Mouse (Mus musculus): ENCODE results near the gene Pmf1. TPM values are rescaled to one million over a fixed set of nuclear protein-coding genes. Genes with fewer than 3 reads are reported as not detected.
"Not testable (repeated sequence)": the region's sequence is repeated elsewhere in the genome, so short reads cannot be mapped to it uniquely, and the experiment has no call there.

Pmf1 gene
- polyA plus RNA-seq, 1 experiment: 31.0 TPM

GRCm38 (mm10) chr3:88439582-88439981 is 29.5 kb upstream of the Pmf1 start:
- DNase-seq (ENCODE audit: low read depth): no peak

- DNase-seq (ENCODE audit: low read depth): no peak
These were observed 27.3 kb upstream of the Pmf1 start for GRCm38 (mm10) chr3:88437454-88437853.

GRCm38 (mm10) chr3:88436395-88437201 is 26.5 kb upstream of the Pmf1 start:
- DNase-seq (ENCODE audit: low read depth): no peak

- no peak for DNase-seq (ENCODE audit: low read depth)
These were observed 25.4 kb upstream of the Pmf1 start for GRCm38 (mm10) chr3:88435515-88435914.

- not testable (repeated sequence) for DNase-seq (ENCODE audit: low read depth)
These were observed 18.5 kb upstream of the Pmf1 start for GRCm38 (mm10) chr3:88428639-88429038.

- no peak for DNase-seq (ENCODE audit: low read depth)
These were observed 17.3 kb upstream of the Pmf1 start for GRCm38 (mm10) chr3:88427342-88427905.

GRCm38 (mm10) chr3:88425708-88426420 is 15.7 kb upstream of the Pmf1 start:
- DNase-seq (ENCODE audit: low read depth): no peak

GRCm38 (mm10) chr3:88425330-88425689 is 15.2 kb upstream of the Pmf1 start:
- DNase-seq (ENCODE audit: low read depth): no peak

GRCm38 (mm10) chr3:88424605-88425329 is 14.6 kb upstream of the Pmf1 start, which contains the start of gene Slc25a44:
TSS of gene Slc25a44 (minus strand) at chr3:88425139.
- DNase-seq (ENCODE audit: low read depth): peak; percentile 97

- DNase-seq (ENCODE audit: low read depth): no peak
These were observed 12.0 kb upstream of the Pmf1 start for GRCm38 (mm10) chr3:88422020-88422720.

GRCm38 (mm10) chr3:88420771-88421170 is 10.6 kb upstream of the Pmf1 start:
- no peak for DNase-seq (ENCODE audit: low read depth)

- no peak for DNase-seq (ENCODE audit: low read depth)
These were observed 7.9 kb upstream of the Pmf1 start for GRCm38 (mm10) chr3:88418016-88418415.

- no peak for DNase-seq (ENCODE audit: low read depth)
These were observed 5.5 kb upstream of the Pmf1 start for GRCm38 (mm10) chr3:88415668-88416067.

GRCm38 (mm10) chr3:88412636-88413035 is 2.5 kb upstream of the Pmf1 start:
- no peak for DNase-seq (ENCODE audit: low read depth)

- DNase-seq (ENCODE audit: low read depth): no peak
These were observed 1.6 kb upstream of the Pmf1 start for GRCm38 (mm10) chr3:88411681-88412080.

- DNase-seq (ENCODE audit: low read depth): no peak
These were observed 507 bp upstream of the Pmf1 start for GRCm38 (mm10) chr3:88410645-88411031.

- DNase-seq (ENCODE audit: low read depth): no peak
These were observed 1.2 kb downstream of the Pmf1 start for GRCm38 (mm10) chr3:88408953-88409352.

- no peak for DNase-seq (ENCODE audit: low read depth)
These were observed 2.6 kb downstream of the Pmf1 start for GRCm38 (mm10) chr3:88407529-88407928.

- DNase-seq (ENCODE audit: low read depth): no peak
These were observed 3.0 kb downstream of the Pmf1 start for GRCm38 (mm10) chr3:88407090-88407489.

- no peak for DNase-seq (ENCODE audit: low read depth)
These were observed 6.5 kb downstream of the Pmf1 start for GRCm38 (mm10) chr3:88403522-88404230.

GRCm38 (mm10) chr3:88398666-88399065 is 11.5 kb downstream of the Pmf1 start:
- no peak for DNase-seq (ENCODE audit: low read depth)

Data from gonadal fat pad, adult 2 months (tissue).